8 mouse cellular contexts compared by ENCODE assay signal in genomic region chr15:97821983-97822363, GRCm38 (mm10). TPM values are rescaled to one million over a fixed set of nuclear protein-coding genes. Genes with fewer than 3 reads are reported as not detected.
DNase-seq lines count a peak whose midpoint lies in the region; ATAC-seq and TF ChIP-seq lines count a peak whose summit lies in the region.
"Had no signal": no experiment of that assay in that cellular context is flagged by ENCODE, and none has a peak within 500 bp of the region (broad histone marks: within the 10 kb centered on the region; RNA-seq: fewer than 3 reads in every experiment).

No protein-coding gene starts in this region.

- peaks cover 50% of the 10 kb centered on the region for H3K4me1 ChIP-seq in liver, embryonic 15.5 days (replicated peaks)

- no peak overlapping the region for H3K4me3 ChIP-seq in left cerebral cortex, adult 2 months
- H3K4me3 ChIP-seq in liver, embryonic 15.5 days (replicated peaks), result no peak overlapping the region
- H3K4me3 ChIP-seq: myocyte had no signal

- DNase-seq in left cerebral cortex, adult 2 months (ENCODE audit: extremely low spot score in 1 of 2, low spot score in 2 of 2), result no peak
- DNase-seq in left cerebral cortex, adult 8-10 months (ENCODE audit: low spot score in 2 of 2), result no peak
- peak; percentile 73 for DNase-seq in thymus, postnatal 0 days (ENCODE audit: low spot score)
- no peak for DNase-seq in adrenal gland, postnatal 14 days
- DNase-seq in adrenal gland, postnatal 25 days, result no peak

- no peak for TF ChIP-seq CTCF in left cerebral cortex, adult 2 months (IDR thresholded peaks at IDR 0.05)

- no peaks in the 10 kb centered on the region for H3K27me3 ChIP-seq in liver, embryonic 15.5 days

- H3K4me2 ChIP-seq in liver, embryonic 15.5 days, result 0 out of 2 replicates have a peak overlapping the region, but pooled peaks have one; percentile 10

- WGBS in liver, embryonic 15.5 days (ENCODE audit: insufficient replicate concordance), result 38% methylated on average over 6 of the region's 6 CpGs

- H3K9ac ChIP-seq in liver, embryonic 15.5 days, result no peak overlapping the region

- no peaks in the 10 kb centered on the region for H3K9me3 ChIP-seq in liver, embryonic 15.5 days (replicated peaks)

- H3K27ac ChIP-seq in left cerebral cortex, adult 2 months, result peak overlapping the region; percentile 32; the same call in 1 of the 2 replicates
- peak overlapping the region; percentile 34 for H3K27ac ChIP-seq in liver, embryonic 15.5 days (replicated peaks)

- ATAC-seq in granulocyte monocyte progenitor cell, adult 5-6 weeks (replicated peaks; ENCODE audit: poor library complexity, severe bottlenecking), result peak; percentile 18; the same call in 1 of the 2 replicates
- no peak for ATAC-seq in liver, embryonic 15.5 days (ENCODE audit: insufficient read depth)

- intact Hi-C loops in left cerebral cortex, adult 2 months (cut with DNase I), result no loop called here

- H3K36me3 ChIP-seq in liver, embryonic 15.5 days (replicated peaks), result no peaks in the 10 kb centered on the region

RNA-seq across cellular contexts. Expression of gene Hdac7, which starts 22.3 kb away (rescaled TPM):
- 10 to 100 TPM; 38.4 to 41.6 TPM for total RNA-seq in left cerebral cortex, adult 2 months (2021)
- total RNA-seq in left cerebral cortex, adult 8-10 months (2022), result 10 to 100 TPM; 27.7 to 34.7 (median 32.9) TPM
- 33.3 and 52.1 TPM in 2 replicates for total RNA-seq in granulocyte monocyte progenitor cell, adult 5-6 weeks (2014; fragmentation: Nextera tagmentation)
- total RNA-seq in granulocyte monocyte progenitor cell, adult 5-6 weeks (2017), result 3.5 and 6.1 TPM in 2 replicates
- 5.7 and 6.5 TPM in 2 replicates for polyA plus RNA-seq in liver, embryonic 15.5 days (2015; fragmentation: Nextera tagmentation; extraction: Ambion mirVana)
- polyA plus RNA-seq in thymus, postnatal 0 days (2015; fragmentation: Nextera tagmentation; extraction: Ambion mirVana), result 111 and 122 TPM in 2 replicates
- 60.1 and 75.8 TPM in 2 replicates for total RNA-seq in adrenal gland, postnatal 14 days (2021)
- 93.1 and 109 TPM in 2 replicates for total RNA-seq in adrenal gland, postnatal 25 days (2021)

RNA-seq across cellular contexts. Expression of gene Slc48a1, which starts 43.7 kb away (rescaled TPM):
- total RNA-seq in left cerebral cortex, adult 2 months (2021), result 100 to 1,000 TPM; 157 to 161 TPM
- 100 to 1,000 TPM; 149 to 181 (median 177) TPM for total RNA-seq in left cerebral cortex, adult 8-10 months (2022)
- 97.0 and 99.2 TPM in 2 replicates for total RNA-seq in granulocyte monocyte progenitor cell, adult 5-6 weeks (2014; fragmentation: Nextera tagmentation)
- total RNA-seq in granulocyte monocyte progenitor cell, adult 5-6 weeks (2017), result 67.6 and 71.6 TPM in 2 replicates
- 101 and 106 TPM in 2 replicates for polyA plus RNA-seq in liver, embryonic 15.5 days (2015; fragmentation: Nextera tagmentation; extraction: Ambion mirVana)
- 44.5 and 48.3 TPM in 2 replicates for polyA plus RNA-seq in thymus, postnatal 0 days (2015; fragmentation: Nextera tagmentation; extraction: Ambion mirVana)
- 68.8 and 76.9 TPM in 2 replicates for total RNA-seq in adrenal gland, postnatal 14 days (2021)
- total RNA-seq in adrenal gland, postnatal 25 days (2021), result 92.4 and 108 TPM in 2 replicates

RNA-seq across cellular contexts. Expression of gene Rapgef3, which starts 54.2 kb away (rescaled TPM):
- total RNA-seq in left cerebral cortex, adult 2 months (2021), result 10 to 100 TPM; 46.5 to 50.4 TPM
- 10 to 100 TPM; 38.3 to 61.9 (median 47.0) TPM for total RNA-seq in left cerebral cortex, adult 8-10 months (2022)
- 8.4 and 33.0 TPM in 2 replicates for total RNA-seq in granulocyte monocyte progenitor cell, adult 5-6 weeks (2014; fragmentation: Nextera tagmentation)
- total RNA-seq in granulocyte monocyte progenitor cell, adult 5-6 weeks (2017), result 11.9 and 19.1 TPM in 2 replicates
- polyA plus RNA-seq in liver, embryonic 15.5 days (2015; fragmentation: Nextera tagmentation; extraction: Ambion mirVana), result 1.7 and 2.1 TPM in 2 replicates
- 61.7 and 72.6 TPM in 2 replicates for polyA plus RNA-seq in thymus, postnatal 0 days (2015; fragmentation: Nextera tagmentation; extraction: Ambion mirVana)
- total RNA-seq in adrenal gland, postnatal 14 days (2021), result 22.2 and 24.9 TPM in 2 replicates
- total RNA-seq in adrenal gland, postnatal 25 days (2021), result 16.9 and 26.0 TPM in 2 replicates
